Mouse (Mus musculus) granulocyte monocyte progenitor cell, adult 5-6 weeks (primary cell): Measurements from ENCODE around the gene Rassf3. TPM values are rescaled to one million over a fixed set of nuclear protein-coding genes. Genes with fewer than 3 reads are reported as not detected.

ENCODE experiments used
- ATAC-seq: replicated peaks from 2 replicates; pipeline ENCODE4 v1.8.0; 2016; ENCODE audit warnings: mild to moderate bottlenecking, moderate TSS enrichment, inconsistent platforms; ENCODE audit not compliant: poor library complexity, severe bottlenecking
- total RNA-seq, 2 experiments: library from RNA; stranded (forward) in 1 of 2; stranded (reverse) in 1 of 2; fragments of 200-712, 200-1000 nt in 1 of 2; fragments of >200 nt in 1 of 2; fragmentation: Nextera tagmentation in 1 of 2; gene quantifications; 2 replicates each; pipeline ENCODE4 v1.2.3; 2014 to 2017

Gene Rassf3
- total RNA-seq, 2 experiments from 2014 or later = 21.0 to 30.6 TPM

DNA sequence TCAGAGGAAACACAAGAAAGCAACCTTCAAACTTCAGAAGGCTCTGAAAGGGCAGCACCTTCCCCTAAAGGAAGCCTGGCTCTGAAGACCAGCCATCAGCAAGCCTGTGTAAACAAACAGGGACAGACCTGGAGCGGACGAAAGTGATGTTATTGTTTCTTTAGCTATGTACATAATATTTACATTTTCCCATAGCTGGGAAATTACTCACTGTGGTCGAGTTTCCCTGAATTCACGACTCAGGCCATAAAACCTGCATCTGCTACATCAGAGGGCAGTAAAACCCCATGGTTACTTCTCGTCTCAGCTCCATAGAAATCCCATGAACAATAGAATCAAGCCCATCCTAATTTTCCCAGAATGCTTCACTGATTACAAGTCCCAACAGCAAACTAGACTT lies 11.1 kb downstream of the Rassf3 start:
- no peak for ATAC-seq

DNA sequence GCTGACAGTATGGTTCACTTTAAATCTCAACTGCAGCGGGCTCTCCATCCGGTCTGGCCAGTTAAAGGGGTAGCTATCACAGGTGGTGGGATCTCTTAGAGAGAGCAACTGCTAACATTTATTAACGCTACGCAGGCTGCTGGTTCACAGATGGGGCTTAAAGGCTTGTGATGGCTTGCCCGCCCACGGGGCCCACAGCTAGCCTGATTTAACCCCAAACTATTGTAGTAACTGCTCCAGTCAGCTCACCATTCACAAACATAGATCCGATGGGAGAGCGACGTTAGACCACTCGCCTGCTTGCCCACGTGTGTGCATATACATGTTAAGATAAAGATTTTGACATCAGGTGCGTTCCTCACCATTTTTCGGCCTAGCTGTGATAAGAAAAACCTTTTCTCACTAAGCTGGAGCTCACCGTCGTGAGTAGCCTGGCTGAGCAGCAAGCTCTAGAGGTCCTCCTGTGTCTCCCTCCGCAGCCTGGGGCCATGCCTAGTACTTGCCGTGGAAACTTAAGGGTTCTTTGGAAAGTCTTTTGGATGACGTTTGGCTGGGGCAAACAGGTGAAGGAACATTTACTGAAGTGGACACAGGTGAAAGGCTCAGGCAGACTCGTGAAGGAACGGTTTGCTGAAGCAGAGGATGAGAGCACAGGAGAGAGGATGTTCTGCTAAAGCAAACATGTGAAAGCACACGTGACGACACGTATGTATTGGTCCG lies 13.8 kb downstream of the Rassf3 start:
- no peak for ATAC-seq

DNA sequence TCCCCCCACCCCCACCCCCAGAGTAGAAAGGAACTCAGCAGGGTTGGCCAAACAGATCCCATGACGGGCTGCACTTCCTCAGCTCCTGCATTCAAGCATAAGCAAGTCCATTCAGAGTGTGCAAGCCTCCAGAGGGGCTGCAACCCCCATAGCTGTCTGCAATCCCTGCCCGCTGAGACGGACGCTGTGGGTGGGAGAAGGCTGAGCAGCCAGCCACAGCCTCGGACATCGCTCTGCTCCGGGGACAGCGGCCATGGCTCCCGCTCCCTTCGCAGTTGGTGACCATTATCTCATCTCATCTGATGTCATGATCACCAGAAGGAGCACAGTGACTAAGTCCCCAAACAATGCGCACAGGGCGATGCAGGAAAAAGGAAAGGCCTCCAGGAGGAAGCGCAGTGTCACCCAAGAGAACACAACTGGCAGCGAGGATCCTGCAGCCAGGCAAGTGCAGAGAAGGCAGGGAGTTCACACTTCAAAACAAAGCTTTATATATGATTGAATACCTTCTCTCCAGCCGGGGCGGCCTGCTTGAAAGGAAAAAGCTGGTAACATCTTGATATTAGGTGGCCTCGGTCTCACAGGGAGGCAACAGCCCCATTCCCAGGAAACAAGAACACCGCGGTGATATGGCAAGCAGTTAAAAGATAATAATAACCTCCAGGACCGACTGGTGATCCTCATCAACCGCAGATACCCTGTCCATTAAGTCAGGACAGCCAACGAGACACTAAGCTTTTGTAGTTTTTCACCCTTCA lies 14.6 kb downstream of the Rassf3 start:
- peak; percentile 40; the same call in 1 of the 2 replicates for ATAC-seq

DNA sequence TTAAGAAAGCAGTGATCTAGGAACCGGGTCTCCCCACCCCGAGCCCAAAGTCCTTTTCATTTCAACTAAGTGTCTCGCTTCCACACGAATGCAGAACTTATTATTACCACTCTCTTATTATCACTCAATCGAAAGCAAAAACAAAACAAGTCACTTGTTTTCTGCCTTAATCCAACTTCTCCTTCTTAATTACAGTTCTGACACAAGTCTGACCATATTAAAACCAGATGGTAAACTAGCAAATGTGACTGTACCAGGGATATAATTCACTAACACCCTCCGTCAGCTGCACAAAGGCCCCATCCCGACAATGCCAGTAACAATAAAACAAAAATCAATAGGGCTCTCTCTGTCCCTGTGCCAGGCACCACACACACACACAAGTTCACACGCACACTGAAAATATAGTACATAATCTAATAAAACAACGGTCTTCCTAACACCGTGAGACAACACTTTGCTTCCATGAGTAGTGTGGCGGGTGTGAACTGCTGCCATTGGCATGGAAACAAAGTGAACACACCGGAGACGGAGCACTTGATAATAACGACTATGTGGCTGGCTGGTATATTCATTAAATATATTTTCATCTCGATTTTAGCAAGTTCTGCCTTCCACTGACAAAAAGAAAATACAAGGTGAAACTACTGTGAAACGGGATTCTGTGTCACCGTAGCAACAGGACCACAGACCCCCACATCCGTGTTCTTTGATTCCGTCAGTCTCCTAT lies 16.9 kb downstream of the Rassf3 start:
- ATAC-seq = no peak

DNA sequence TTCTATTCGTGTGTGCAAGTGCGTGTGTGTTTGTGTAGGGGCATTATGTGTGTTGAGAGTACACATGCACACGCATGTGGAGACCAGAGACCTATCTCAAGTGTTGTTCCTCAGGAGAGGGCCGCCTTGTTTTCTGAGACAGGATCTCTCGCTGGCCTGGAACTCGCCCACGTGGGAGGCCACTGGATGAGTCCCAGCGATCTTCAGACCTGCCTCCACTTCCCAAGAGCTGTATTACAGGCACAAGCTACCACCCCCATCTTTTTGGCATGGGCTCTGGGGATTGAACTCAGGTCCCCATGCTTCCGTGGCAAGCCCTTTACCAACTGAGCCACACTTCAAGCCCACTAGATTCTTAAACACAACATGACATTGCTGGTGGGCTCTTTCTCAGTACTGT lies 17.7 kb downstream of the Rassf3 start:
- ATAC-seq = no peak

DNA sequence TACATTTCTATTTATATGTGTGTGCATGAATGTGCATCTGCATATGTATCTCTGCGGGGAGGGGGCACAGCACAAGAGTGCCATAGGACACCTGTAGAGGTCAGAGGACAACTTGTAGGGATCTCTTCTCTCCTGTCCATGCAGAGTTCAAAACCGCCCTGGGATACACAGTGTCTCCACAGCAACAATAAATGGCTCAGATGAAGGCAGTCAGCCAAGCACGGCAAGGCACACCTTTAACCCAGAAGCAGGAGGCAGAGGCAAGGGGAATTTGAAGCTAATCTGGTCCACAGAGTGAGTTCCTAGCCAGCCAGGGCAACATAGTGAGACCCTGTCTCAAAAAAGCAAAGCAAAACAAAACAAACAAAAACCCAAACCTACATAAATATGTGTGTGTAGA lies 18.8 kb downstream of the Rassf3 start:
- ATAC-seq = no peak

DNA sequence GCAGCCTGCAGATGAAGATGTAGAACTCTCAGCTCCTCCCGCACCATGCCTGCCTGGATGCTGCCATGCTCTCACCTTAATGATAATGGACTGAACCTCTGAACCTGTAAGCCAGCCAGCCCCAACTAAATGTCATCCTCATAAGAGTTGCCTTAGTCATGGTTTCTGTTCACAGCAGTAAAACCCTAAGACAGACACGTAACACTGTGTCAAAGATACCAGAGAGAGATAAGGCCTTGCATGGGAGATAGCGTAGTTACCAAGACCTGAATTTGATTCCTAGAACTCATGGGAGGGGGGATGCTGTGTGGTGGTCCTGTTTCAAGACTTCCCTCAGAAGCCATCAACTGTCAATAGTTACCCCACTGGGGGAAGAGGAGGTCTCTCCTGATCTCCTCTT lies 20.6 kb downstream of the Rassf3 start:
- no peak for ATAC-seq

DNA sequence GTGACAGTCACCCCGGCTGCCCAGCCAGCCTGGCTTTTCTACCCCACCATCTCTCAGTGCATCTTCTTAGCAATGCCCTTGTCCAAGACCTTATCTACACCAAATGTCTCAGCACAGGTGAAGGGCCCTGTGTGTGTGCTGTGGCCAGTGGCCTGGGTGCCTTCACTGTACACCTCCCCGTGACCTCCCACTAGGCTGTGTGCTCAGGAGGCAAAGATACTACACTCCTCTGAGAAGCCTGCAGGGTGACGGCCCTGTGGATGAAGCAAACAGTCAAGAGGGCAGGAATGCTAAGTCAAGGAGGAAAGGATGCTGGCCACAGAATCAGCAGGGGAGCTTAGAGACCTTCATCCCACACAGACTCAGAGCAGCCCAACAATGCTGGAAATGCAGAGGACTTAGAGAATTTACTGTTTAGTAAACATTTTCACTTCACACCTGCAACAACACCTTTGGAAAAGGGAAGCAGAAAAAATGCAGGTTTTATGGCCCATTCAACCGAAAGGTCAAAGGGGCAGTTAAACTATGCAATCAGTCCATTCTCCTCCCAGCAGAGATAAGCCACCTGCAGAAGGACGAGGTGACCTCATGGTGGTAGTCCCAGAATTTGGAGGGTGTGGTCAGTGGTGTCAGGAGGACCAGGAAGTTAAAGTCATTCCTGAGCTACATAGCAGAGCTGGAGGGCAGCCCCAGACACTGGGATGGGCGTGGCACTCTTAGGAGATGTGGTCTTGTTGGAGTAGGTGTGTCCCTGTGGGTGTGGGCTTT lies 21.3 kb downstream of the Rassf3 start:
- ATAC-seq = no peak

DNA sequence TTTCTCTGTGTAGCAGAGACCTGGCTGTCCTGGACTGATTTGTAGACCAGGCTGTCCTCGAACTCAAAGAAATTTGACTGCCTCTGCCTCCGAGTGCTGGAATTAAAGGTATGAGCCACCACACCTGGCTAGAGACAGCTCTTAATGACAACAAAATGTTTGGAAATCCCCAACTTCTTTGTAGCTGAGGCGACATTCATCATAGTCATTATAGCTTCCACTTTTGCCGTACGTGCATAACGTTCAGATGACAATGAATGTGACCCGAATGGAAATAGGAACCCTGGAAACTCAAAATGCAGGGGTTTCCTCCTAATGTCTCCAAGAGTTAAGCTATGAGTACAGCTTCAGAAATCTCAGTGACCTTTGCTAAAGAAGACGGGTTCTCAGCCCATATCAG lies 22.1 kb downstream of the Rassf3 start:
- no peak for ATAC-seq

DNA sequence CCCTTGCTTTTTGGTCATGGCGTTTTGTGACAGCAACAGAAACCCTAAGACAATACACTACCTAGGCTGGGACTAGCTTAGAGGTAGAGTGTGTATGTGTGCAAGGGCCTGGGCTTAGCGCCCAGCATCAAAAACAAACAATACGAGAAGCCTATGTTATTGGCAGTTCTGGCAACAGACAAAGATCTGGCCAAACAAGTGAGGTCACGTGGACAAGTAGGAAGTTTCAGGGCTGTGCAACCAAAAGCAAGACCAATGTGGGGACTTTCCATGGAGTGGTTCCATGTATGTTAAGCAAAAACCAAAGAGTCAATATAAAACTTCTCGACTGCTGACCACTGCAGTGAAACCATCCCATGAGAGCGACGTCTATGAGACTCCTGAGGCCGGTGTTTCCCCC lies 30.3 kb downstream of the Rassf3 start:
- ATAC-seq = no peak

DNA sequence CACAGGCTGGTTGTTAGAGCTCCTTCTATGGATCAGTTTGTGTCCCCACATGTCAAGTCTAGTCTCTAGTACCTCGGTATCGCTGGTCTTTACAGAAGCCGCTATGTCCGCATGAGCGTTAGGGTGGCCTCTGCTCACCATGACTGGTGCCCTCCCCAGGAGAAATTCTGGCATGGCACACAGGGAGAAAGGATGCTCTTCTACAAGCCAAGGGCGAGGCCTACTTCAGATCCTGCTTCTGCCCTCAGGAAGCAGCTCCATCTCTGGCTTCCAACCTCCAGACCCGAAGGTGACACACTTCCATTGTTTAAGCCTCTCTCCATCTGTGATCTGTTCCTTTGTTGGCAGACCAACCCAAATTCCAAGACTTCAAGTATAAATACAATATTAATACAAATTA lies 31.9 kb downstream of the Rassf3 start:
- ATAC-seq = no peak

DNA sequence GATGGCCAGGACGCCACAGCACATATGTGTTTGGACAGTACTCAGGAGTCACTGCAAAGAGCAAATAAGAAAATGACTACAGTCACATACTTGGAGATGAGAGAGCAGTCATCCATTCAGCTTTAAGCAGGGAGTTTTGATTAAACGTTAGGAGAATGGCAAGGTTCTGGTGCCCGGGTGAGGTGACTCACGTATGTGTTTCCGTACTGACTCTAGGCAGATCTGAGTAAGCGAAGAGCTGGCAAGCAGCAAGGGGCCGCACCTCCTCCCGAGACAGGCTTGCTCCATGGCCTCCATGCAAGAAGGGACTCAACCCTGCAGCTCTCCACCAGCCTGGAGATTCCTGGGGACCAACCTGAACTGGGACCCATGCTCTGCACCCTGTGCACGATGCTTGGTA lies 32.4 kb downstream of the Rassf3 start:
- no peak for ATAC-seq

DNA sequence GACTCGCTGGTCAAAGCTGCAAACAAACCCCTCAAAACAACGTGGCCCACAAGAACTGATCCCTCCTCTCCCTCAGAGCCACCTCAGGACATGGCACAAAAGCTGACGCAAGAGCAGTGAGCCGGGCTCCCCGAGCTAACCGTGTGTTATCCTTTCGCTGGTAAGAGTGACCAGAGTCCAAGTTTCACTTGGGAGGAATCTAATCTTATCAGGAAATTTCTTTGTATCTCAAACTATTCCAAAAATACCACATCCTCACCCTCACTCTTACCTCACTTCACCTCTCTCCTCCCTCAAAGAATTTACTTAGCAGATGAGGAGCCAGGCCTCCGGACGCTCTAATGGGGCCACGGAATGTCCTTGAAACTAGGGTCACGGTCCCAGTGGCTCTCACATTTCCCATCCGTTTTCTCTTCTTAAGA lies 36.8 kb downstream of the Rassf3 start:
- no peak for ATAC-seq

DNA sequence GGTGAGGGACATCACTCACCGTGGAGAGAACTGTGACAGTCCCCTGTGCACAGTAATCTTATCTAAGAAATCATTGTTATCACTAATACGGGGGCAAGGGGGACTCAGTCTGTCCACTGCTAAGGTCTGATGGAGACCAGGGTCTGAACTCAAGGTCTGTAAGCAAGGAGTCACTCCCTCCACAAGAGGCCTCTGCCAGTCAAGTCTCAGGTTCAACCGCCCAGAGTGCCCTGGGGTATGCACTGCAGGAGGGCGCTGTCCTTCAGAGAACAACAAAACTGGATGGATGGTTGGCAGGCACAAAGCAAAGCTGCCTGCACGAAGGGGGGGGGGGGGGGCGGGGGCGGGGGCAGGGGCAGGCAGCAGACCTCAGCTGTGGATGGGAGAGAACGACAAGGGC lies 38.0 kb downstream of the Rassf3 start:
- ATAC-seq = no peak

DNA sequence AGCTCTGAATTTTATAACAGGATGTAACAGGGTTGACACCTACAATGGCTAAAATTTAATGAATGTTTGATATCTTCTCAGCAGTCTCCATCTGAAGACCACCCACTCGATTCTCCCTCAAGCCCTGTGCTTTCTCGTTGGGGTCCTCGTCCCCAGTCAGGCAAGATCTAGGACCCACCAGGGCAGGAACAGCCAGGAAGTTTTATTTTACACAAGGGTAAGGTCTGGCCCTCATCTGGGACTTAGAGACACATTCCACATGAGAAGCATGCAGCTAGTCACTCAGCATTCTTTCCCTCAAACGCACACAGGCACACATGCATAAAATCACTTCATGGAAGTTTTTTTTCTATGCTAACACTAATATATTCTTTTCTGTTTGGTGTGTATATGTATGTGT lies 39.5 kb downstream of the Rassf3 start:
- ATAC-seq = no peak

DNA sequence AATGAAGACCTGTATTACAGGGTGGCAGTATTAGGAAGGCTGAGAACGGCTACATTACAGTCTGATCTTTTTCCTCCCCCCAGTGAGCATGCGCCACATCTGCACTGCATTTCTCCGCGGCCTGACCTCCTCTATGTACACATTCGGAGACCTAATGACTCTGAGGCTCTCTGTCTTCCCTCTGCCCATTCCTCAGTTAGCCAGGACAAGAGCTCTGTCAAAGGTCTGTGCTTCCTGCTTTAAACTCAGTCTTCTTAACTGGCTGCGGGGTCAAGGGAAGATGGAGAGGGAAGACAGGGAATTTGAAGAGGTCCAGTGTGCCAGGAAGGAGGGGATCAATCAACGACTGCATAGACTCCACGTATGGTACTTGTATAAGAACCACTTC lies 39.9 kb downstream of the Rassf3 start:
- ATAC-seq = no peak

DNA sequence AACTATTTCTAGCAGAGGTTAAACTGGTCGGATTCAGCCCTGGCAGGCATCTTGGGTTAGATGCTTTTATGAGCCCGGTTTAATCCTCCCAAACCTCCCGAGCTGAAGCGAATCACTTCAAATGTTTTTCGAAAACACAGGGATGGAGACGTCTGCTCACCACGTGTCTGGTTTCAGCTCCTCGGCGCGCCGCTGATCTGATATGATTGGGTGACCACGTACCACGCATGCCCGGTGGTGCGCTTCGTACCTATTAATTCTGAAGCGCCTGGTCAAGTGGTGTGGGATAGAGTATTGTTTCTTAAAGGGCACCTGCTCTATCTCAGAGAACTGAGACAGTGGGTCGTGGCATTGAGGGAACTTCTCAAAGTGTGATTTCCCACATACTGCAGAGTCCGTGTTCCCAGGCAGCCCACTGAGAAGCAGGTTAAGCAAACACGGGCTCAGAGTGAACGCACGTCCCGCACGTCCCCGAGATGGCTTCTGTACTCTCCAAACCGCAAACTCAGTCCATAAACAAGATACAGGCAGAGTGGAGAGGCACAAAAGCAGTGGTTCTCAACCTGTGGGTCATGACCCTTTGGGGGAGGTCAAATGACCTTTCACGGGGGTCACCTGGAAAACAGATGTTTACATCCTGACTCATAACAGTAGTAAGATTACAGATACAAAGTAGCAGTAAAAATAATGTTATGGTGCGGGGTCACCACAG lies 40.4 kb downstream of the Rassf3 start:
- ATAC-seq = no peak

DNA sequence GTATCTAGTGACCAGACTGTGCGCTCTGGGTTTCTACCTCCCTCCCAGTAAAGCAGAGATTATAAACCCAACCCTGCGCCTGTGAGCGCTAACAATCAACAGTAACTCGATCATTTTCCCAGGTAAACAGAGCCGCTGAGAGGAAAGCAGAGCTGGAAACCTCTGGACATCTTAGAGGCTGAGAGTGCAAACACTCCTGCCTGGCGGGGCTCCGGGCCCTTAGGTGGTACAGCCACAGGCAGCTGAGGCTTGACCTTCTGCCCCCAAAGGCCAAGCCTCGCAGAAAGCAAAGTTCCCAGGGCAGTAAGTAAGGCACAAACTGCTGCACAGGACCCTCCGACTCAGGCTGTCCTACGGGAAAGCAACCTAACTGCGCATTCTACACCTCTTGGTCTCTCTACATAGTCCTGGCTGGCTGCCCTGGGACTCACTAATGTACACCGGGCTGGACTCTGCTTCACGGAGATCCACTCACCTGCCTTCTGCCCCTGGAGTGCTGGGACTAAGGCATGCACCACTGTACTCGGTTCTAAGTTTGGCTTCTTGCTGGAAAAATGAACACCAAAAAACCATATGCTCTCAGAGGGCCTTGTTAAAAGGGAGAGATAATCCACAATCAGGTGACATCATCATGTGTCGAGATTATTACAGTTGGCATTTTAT lies 41.6 kb downstream of the Rassf3 start:
- no peak for ATAC-seq

DNA sequence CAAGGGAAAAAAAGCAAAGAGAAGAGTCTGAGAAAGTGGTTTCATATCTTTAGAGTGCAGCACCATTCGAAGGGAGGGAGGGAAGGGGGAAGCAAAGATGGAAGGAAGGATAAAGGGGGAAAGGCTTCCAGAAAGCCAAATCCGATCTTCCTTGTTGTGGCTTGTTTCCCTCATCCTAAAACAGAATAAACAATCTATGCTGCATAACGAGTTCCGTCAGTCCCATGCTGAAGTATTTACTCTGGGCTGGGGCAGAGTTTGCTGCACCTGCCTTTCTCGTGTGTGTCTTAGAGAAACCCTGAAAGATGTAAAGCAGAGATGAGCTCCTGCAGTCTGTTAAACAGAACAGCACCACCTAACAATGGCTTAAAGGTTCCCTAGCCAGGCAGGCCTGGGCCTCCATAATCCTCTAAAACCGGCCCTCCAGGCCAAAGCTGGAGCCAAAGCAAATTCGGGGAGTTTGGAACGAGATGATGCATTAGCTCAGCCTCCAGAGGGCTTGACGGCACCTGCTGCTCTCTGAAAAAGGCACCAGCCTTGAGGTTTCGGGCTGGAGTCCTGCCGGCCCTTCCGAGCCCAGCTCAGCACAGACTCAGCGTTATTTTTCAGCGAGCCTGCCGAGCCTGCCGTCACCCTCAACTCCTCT lies 43.4 kb downstream of the Rassf3 start:
- ATAC-seq = no peak
